Mouse (Mus musculus) spleen, adult 18-20 months (tissue): ENCODE measurements at regions not wholly inside any gene's neighbourhood (a gene's known extent, or its start where the extent isn't known, plus 50 kb on each side); places are given as distances from the start of the nearest gene placed in this dataset.

Experiments
- DNase-seq, 2 experiments: peaks; one replicate each; pipeline ENCODE4 v3.0.0; 2022; ENCODE audit warnings: mixed read lengths in 2 of 2

DNA sequence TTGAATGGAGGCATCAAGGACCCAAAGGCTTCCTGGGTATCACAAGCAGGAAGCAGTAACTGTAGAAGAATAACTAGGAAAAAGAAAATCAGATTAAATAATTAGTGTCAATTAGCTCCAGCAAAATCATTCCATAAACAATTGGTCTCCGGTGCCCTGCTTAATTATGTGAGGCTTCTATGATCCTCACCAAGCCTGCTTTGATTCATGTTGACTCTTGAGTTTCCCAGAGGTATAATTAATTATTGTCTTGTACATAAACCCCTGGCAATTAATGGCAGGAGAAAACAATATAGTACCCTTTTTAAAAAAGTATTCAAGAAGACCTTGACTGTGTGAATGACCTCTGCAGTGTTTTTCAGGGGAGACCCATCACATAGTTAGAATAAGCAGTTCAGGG lies 61.5 kb upstream of the Sp8 start:
- no peak for DNase-seq

DNA sequence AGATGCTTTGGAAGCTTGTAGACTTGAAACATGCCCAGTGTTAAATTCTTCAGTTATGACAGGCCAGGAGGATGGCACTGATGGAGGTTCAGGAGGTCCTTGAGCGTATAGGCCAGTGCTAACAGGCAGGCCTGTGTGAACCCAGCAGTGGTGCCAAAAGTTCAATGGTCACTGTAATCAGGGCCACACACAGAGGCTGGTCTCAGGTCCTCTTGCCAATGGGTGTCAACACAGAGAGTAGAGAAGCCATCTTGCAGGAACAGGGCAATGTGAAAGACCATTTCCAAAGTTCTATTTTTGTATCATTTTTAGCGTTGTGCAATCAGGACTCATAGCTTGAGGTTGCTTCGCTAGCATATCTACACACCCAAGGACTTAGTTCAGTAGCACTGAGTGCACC lies 64.2 kb upstream of the Sp8 start:
- DNase-seq: no peak

DNA sequence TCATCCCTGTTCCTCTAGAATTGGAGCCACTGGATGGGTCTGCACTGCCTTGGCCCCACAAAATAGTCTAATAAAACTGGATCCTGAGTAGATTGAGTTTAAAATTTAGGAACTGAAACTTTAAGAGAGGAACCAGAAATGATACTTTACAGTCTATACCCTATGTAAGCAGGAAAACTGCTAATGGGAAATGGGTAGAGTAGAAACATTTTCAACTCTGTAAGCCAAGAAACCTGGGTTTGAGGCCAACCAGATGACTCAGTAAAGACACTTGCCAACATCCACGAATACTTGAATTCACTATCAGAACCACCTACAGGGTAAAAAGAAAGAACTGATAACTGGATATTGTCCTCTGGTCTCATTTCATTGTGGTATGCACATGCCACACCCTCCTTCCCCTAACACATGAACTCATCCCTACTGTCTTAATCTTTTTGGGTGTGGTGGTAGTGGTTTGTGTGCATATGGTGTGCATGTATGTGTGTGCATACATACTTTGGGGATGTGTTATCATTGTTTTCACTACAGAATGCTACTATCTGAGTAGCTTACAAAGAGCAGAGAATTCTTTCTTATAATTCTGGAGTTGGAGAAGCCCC lies 70.6 kb upstream of the Sp8 start:
- DNase-seq: no peak

DNA sequence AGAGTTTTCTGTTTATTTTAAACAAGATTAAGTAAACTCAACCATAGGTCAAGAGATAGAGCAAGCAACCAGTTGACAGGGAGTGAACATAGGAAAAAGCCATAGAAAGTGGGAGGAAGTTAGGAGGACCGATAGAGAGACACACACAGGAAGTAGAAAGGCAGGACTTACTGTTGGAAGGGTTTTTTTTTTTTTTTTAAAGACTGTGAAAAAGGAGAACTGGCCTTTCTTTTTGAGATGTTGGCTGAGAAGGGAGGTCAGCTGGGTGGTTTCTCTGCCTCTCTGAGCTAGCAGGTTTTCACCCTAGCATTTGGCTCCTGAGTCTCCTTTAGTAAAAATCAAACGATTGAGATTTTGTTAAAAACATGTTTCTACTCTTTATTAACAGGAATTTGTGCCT lies 73.3 kb upstream of the Sp8 start:
- DNase-seq: no peak

DNA sequence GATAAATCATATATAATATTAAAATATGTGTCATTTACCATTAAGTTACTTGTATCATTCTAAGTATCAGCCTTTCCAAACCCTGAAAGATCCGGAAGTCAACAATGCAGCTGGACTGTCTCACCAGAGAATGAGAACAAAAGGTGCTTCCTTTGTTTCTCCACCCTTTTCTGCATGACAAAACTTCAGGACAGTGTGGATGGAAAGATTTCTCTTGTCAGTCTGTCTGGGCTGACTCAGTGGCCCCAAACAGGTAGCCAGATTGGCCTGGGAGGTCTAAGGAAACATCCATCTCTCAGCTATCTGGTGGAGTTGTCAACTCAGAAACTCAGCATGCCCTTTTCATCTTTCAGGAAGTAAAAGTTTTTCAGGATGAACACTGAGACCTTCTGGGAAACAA lies 79.7 kb upstream of the Sp8 start:
- DNase-seq: no peak

DNA sequence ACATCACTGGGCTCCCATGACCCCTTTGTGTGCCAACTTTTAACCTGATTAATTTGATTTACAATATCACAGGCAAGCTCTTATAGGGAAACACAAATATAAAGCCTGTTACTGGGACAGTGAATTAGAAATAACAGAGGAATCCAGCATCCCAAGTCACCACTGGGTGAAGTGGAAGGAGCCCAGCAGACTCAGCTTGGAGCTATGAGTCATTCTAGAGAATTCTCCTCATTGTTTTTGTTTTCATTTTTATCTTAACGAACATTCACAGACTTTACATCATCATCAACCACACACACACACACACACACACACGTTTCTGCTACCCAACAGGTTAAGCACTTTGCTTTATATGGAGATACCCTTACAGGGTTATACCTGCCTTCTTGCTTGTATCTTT lies 92.1 kb upstream of the Sp8 start:
- DNase-seq: no peak

DNA sequence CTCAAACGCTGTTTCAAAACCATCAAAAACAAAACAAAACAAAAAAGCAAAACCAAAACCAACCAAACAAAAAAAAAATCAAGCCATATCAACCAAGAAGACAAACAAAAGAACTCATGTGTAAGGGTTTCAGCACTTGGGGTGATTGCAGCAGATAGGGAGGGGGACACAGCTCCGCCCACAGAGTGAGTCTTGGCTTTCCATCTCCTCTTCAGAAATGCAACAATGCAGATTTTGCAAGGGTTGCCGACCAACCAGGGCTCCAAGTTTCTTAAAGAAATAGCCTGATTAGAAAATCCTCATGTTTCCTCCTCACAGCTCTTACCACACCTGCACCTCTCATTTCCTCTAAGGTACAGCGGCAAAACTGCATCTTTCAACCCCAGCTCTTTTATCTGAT lies 107.0 kb upstream of the Sp8 start:
- DNase-seq: no peak

DNA sequence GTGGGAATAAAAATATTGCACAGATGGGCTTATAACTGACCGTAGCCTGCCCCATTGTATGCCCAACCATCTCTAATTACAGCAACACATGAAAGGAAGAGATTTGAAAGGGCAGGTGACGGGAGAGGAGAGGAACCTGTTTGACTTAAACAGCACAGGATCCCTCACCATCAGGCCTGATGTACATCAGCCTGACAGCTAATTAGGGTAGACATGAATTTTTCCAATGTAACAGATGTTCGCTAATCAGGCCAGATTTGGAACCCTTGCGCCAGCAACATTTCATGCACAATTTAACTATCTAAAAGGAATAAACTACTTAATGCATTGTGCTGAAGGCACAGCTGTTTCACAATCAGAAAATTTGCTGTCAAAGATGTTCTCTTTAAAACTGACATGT lies 120.2 kb upstream of the Sp8 start:
- no peak for DNase-seq

DNA sequence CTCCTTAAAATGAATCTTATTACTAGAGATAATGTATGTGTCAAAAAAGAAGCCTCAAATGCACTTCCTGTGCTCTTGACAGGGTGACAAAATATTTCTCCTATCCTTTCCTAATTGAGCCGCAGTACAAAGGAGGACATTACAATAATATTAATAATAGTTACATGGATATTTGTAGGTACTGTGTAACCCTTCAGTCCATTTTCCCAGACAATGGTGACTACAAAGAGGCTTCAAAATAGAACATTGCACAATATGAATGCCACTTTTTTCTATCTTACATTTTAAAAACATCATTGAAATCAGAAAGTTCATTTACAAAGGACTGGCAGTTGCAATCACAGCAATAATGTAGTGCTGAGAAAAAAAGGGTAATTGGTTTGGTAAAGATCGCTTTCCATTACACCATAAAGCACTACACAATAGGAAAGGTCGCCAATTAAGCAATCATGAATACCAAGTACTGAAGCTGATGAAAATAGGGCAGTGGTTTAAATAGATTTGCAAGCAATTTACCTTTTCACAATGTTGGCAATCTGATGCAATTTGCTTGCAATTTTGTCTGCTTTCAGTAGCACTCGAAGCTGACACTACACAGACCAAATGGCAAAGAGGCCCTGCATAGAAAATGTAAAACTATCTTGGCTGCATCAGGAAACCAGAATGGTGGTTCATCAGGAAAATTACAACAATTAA lies 126.1 kb upstream of the Sp8 start:
- no peak for DNase-seq

DNA sequence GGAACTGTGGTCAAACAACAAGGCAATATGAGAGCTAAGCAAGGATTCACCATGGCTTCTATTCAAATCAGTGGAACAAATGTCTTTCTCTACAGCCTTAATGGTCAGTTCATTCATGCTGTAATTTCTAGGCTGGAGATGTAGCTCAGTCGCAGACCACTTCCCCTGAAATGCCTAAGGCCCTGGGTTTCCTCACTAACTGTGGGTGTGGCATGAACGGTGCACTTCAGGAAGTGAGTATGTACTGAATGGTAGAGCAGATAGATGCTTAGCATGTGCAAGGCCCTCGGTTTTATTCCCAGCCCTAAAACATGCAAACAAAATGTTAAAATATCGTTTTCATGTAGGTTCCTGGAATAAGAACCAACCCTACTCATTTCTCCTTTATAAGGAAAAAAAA lies 129.3 kb upstream of the Sp8 start:
- DNase-seq: no peak

DNA sequence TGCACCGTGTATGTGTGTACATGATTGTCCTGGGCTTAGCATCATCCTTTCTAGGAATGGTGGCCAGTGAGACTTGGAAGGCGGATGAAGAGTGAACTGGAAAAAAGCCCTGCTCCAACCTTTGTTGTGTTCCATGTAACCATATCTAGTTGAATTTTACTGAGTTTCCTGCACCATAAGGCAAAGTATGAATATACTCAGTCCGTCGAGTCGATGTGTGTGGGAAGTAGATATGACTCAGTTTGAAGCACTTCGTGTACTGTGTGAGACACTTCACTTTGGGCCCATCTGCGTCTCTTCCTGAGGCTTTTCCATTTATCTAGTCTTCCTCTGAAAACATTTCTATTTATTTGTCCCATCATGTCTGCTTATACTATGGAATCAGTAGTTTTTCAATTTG lies 139.5 kb upstream of the Sp8 start:
- DNase-seq: no peak

DNA sequence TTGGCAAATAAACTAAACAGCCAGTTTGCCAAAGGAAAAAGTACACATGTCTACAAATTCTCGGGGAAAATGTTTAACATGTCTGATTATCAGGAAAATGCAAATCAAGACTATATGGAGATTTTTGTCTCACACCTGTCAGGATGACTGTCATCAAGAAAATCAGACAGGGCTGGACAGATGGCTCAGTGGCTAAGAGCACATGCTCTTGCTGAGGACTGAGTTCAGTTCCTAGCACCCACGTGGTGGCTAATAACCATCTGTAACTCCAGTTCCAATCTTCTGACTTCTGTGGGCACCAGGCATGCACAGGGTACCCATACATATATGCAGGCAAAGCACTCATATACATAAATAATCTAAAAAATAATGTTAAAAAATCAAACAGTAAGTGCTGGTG lies 141.3 kb upstream of the Sp8 start:
- DNase-seq: no peak

DNA sequence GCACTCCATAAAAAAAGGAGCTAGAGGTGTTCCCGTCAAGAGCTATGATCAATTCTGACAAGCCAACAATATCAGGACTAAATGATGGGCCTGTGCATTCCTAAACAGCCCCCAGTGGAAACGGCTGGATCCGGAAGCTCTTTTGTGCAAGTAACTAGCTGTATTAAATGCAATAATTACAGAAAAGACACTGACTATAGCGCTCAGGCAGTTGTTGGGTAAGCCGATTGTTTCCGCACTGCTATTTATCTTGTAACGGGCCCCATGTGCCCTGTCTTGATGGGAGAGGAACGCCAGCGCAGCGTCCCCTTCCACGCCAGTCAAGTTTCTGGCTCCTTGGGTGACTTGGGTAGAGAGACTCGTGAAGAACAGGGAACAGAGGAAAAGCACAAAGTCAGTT lies 142.4 kb upstream of the Sp8 start:
- DNase-seq: no peak

DNA sequence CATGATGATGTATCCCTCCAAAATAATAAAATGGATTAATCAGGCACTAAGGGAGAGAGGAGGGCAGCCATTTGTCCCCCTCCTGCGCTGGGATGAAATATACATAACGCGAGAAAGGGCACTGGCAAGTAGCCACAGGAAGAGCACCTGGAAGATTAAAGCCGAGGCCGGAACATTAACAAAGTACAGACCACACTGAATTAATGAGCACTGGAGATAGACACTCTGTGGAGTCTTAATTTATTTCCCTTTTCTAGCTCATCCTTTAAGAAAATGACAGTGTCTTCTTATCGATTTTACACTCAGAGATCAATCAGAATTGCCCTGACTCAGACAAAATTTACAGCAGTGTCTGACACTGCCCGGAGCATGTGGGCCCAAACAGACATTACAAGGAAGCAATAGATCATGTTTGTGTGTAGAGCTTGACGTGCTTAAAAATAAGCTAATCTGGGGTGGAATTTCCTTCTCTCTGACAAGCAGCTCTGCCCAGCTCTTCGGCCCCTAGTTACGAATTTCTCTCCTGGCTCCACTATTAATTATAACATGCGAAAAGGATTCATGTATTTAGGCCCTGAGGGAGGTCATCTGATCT lies 143.0 kb upstream of the Sp8 start:
- no peak for DNase-seq

DNA sequence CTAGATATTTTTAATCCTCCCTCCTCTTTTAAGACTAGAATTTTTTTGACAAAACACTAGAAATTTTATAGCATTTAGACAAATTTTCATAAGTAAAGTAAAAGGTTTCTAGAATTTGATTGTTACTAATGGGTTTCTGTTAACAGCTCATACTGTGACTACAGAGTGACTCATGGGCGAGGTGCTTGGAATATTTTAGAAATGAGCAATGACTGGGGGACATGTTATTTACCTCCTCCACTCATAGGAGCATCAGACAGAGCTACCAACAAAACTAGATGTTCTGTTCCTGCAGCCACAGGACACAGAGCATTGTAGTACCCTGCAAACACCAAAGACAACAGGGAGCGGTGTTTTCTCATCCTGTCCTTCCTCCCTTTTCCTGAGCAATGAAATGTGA lies 144.3 kb upstream of the Sp8 start:
- DNase-seq: no peak

DNA sequence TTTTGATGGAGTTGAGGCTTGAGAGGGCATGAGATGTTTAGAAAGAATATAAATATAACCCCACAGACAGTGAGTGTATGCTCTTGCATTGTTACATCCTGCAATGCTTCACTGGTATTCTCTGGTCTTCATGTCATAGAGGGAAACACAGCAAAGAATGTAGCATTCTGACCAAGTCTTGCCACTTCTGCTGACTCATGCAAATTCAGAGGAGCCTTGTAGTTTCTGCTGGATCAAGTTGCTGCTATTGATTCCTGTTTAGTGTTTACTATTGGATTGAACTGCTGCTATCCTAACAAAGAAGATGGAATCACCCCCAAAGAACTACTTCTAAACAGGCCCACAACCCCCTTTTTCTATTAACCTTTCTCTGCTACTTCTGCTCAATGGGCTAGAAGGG lies 148.0 kb upstream of the Sp8 start:
- no peak for DNase-seq

DNA sequence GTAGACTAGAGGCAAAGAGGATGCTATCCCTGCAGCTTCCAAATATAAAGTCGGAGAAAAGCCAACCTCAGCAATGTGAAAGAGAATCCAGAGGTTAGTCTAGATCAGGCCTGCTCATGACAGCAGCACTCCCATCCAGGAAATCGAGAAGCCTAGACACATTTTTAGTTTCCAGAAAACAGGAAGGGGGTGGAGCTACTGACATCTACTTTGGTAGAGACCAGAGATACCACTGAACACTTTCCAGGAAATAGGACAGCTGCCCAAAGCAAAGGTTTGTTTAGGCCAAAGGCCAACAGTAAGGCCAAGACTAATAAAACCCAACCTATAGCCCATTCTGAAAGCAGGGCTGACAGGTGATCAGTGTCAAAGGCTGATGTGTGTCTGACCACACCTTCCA lies 151.4 kb upstream of the Sp8 start:
- DNase-seq: no peak

DNA sequence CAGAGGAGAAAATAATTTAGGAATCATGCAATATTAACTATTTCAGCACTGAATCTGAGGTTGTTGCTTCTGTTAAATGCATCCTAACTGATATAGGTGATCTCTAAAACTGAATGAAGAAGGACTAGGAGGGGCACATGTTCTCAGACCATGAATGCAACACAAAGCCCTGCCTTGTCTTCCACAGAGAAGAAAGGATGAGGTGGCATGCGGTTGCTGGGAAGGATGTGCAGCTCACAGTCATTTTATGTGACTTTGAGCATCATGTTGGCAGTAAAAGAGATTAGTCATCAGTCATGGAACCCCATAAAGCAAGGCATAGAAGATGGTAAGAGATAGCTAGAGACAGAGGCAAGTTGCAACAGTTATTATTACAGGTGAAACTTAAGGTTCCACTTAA lies 163.2 kb upstream of the Sp8 start:
- DNase-seq: no peak

DNA sequence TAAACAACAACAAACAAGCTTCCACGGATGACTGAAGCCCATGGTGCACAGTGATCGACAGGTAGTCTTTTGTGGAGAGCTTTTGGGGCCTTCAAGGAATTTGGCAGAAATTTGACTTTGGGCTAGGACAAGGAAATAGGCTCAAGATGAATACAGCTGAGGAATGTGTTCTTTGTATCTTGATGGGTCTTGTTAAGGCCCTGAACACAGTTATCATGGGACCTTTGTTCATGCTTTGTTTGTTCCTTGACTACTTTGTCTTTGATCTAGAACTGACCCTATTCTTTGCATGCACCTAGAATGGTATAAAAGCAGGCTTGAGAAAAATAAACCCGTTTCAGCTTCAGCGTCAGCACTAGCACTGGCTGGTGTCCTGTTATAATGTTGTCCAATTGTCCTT lies 168.1 kb upstream of the Sp8 start:
- no peak for DNase-seq

DNA sequence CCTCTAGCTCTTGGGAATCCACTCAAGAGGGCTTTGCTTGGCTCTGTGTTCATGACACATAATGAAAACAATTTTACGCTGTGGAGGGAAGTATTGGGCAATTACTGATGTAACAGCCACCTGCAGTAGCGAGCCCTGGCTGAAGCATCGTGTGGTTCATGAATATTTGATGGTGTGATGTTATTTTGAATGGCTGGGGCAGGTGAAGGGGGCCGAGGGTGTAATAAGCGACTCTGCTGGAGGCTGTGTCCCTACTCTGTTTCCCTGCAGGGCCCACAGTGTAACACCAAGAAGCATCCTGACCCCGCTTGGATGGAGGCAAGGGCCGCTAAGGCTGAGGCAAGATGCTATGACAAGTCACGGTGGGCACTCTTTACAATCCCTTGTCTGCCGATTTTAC lies 184.6 kb upstream of the Sp8 start:
- no peak for DNase-seq

DNA sequence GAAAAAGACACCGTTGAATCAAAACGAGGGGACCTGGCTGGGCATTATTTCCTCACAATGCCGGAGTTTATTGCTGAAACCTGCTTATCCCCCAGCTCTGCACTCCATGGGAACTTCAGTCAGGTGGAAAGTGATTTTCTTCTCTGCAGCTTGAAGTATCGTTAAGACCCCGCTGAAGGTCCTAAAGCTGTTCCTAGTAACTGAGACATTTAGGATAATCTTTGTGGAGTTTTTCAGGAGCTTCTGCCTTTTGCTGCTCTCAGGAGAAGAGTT lies 185.0 kb upstream of the Sp8 start:
- no peak for DNase-seq

DNA sequence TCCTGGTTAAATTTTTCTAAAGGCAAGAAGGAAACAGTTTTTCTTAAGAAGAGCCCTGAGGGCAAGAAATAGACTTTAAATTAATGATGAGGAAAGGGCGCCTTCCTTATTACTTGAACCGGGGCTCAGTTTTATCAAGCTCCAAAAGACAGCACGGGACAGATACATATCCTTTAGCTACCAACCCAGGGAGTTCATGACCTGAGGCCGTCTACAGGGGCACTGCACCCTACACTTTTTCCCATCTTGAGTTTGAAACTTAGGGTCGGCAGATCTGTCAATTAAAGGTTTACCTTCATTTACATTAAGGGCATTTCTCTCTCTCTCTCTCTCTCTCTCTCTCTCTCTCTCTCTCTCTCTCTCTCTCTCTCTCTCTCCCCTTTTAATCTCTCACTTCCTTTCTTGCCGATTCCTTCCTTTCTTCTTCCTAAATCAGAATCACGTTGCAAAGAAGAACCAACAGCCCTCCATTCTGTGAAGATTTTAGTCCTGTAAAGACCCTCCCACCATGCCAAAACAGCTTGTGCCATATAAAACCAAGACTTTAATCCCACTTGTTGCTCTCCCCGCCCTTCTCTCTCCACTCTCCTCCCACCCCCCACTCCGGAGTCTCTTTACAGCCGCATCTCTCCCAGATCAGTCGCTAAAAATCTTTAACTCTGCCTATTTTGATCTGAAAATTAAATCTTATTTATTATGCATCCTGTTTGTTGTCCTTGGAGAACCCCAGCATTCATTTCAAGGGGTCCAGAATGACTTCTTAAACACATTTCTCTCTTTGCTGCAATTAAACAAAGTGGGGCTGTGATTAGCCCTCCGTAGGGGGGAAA lies 185.5 kb upstream of the Sp8 start:
- DNase-seq: no peak

DNA sequence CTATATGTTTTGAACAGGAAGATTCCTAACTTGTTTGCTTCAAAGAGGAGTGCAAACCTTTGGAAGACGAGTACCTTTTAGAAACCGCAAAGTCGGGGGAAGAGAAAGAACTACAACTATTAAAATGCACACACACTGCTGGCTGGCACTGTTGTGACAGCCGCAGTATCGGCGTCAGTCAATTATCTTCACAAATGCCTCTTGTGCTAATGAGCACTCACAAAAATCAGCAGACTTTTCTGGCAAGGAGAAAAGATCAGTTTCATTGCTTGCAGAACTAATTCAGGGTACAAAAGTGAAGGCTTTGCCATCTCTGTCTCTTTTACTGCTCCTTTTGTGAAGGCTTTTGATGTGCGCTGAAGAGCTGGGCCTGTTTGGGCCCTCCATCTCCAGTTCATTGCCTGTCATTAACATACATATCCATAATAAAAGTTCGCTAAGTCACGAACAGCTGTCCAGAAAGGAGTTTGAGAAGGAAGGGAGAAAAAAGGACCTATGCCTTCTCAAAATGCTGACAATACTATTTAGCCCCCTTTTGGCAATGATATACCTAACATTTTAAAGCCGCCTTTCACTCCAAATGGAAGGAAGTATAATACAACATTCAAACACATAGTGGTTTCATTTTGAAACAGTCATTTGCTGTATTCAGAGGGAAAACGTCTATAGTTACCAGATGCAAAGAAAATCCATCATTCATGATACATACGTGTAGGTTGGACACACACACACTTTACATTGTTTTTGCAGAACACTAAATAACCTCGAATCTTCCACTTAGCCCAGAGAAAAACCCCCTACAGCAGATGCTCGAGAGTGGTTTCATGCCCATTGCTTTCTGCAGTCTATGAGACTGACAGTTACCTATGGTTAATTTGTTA lies 186.6 kb upstream of the Sp8 start:
- no peak for DNase-seq
